Mouse (Mus musculus) heart, postnatal 0 days (tissue): ENCODE measurements around the gene Dmp1.

Source experiments
- CTCF ChIP-seq: IDR thresholded peaks from 2 replicates; pipeline ENCODE4 v1.5.1; 2016; ENCODE audit warnings: antibody characterized with exemption, control low read depth, low read depth
- EP300 ChIP-seq: IDR thresholded peaks from 2 replicates; pipeline ENCODE4 v1.6.1; 2016; ENCODE audit warnings: antibody characterized with exemption, low read depth

- TF ChIP-seq CTCF (no peak), EP300 (no peak)
Measured at GRCm38 (mm10) chr5:104161390-104161789, 41.0 kb upstream of the Dmp1 start.
